Mouse (Mus musculus): ENCODE measurements around the gene Rasal3.
A peak's percentile ranks its signal among the peaks of the same experiment; 100 is the strongest.

The Rasal3 gene

DNA sequence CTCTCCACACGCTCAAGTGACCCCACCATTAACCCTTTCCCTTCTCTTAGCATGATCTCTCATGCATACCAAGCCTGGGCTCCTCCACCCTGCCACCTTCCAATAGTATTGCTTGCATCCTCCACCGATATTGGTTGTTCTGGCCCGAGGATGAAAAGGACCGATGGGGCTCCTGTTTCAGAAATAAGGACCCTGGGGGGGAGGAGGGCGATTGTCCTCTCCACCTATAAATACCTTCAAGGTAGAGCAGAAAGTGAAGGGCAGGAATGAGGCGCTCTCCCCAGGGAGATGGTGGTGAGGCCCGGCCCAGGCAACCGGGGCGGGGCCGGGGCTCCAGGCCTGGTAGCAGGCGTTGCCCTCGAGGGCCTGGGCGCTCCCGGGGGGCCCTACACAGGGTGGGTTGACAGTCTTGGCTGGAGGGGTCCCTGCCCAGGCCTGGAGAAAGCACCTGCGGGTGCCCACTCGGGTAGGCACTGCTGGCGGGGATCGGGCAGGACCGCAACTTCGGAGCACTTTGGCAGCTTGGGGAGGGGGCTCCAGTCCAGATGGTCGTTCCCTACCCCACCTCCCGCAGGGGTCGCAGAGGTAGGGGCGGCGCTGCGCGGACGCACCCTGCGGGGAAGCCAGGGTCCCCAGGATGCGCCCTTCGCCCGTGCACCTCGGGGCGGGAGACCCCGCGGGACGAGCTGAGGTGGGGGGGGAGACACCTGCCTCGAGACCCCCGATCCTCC lies 14.8 kb downstream of the Rasal3 start:
- DNase-seq (ENCODE audit: low read depth) = no peak

GRCm38 (mm10) chr17:32387986-32388369 lies 15.4 kb downstream of the Rasal3 start:
- no peak for DNase-seq (ENCODE audit: low read depth)

- peak; percentile 73 for DNase-seq (ENCODE audit: low read depth)
Measured at GRCm38 (mm10) chr17:32386659-32387432, 16.5 kb downstream of the Rasal3 start.

DNA sequence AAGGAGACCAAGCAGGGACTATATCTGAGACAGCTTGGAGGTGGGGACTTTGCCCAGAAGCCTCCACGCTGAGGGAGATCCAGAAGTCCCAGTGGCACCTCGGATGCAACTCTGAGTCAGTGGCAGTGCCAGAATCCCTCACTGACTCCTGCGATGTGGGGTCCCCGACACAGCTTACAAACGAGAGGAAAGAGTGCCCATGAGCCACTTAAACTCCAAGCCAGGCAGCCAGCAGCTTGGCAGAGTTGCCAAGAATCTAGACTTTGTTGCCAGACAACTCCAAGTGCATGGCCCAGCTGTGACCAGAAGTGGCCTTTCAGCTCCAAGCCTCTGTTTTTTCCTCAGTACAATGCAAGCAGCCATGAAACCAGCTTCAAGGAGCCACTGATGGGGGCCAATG lies 19.7 kb downstream of the Rasal3 start:
- no peak for DNase-seq (ENCODE audit: low read depth)

DNA sequence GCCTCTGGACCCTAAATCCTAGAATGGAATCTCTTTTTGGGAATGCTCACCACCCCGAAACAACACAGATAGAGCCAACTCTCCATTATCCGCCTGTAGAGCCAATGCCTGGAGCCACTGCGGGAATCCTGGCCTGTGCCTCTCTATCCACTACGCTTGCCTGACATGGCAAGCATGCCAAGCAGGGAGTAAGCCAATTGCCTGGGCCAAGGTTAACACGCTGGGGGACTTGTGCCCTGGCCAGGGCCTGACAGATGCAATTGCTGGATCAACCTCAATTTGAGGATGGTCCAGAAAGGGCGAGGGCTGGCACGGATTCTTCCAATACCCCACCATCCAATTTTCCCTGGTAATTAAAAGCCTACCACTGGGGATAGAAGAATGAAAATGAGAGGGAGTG lies 20.8 kb downstream of the Rasal3 start:
- no peak for DNase-seq (ENCODE audit: low read depth)

DNA sequence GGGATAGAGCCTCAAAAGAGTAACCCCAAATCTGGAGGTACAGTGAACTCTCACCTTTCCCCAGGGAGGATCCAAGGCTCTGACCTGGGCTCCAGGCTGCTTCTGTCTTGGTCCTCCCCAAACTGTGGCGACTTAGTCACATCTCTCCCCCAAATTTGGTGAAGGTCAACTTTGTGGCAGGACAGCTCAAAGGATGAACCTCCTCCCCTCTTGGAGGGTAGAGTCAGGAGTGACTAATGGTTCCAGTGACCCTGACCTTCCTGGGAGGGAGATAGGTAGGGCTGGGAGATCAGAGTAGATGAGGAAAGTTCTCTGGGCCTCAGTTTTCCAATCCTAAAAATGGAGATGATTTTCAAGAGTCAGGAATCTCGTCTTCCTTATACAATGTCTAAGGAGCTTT lies 24.6 kb downstream of the Rasal3 start:
- DNase-seq (ENCODE audit: low read depth) = no peak

DNA sequence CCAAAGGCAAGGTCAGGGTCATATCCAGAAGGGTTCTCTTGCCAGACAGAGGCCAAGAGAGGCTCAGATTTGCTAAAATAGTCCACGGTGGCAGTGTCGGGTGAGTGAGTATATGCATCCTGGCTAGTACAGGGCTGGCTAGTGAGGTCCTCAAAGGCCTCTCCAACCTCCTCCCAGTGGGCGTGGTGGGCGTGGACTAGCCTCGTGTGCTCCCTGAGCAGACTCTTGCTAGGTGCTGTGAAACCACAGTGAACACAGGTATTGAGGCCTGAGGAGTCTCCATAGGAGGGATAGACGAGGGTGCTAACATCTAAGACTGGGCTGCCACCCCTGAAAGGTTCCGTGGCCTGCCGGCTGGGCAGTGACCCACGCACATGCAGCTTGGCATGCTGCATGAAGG lies 26.2 kb downstream of the Rasal3 start:
- no peak for DNase-seq (ENCODE audit: low read depth)

- no peak for DNase-seq (ENCODE audit: low read depth)
Measured at GRCm38 (mm10) chr17:32376475-32376874, 26.9 kb downstream of the Rasal3 start.

- no peak for DNase-seq (ENCODE audit: low read depth)
Measured at GRCm38 (mm10) chr17:32368991-32369578, 34.3 kb downstream of the Rasal3 start.

GRCm38 (mm10) chr17:32367706-32368105 lies 35.7 kb downstream of the Rasal3 start:
- DNase-seq (ENCODE audit: low read depth) = no peak

GRCm38 (mm10) chr17:32365296-32365695 lies 38.1 kb downstream of the Rasal3 start:
- no peak for DNase-seq (ENCODE audit: low read depth)

- DNase-seq (ENCODE audit: low read depth) = peak; percentile 40
Measured at GRCm38 (mm10) chr17:32364850-32365249, 38.5 kb downstream of the Rasal3 start.

- DNase-seq (ENCODE audit: low read depth) = peak; percentile 78
Measured at GRCm38 (mm10) chr17:32364331-32364730, 39.1 kb downstream of the Rasal3 start.

- DNase-seq (ENCODE audit: low read depth) = peak; percentile 24
Measured at GRCm38 (mm10) chr17:32363821-32364301, 39.5 kb downstream of the Rasal3 start.

GRCm38 (mm10) chr17:32362686-32363085 lies 40.7 kb downstream of the Rasal3 start:
- no peak for DNase-seq (ENCODE audit: low read depth)

- no peak for DNase-seq (ENCODE audit: low read depth)
Measured at GRCm38 (mm10) chr17:32359928-32360327, 43.5 kb downstream of the Rasal3 start.

GRCm38 (mm10) chr17:32358943-32359340 lies 44.4 kb downstream of the Rasal3 start:
- DNase-seq (ENCODE audit: low read depth) = no peak

DNA sequence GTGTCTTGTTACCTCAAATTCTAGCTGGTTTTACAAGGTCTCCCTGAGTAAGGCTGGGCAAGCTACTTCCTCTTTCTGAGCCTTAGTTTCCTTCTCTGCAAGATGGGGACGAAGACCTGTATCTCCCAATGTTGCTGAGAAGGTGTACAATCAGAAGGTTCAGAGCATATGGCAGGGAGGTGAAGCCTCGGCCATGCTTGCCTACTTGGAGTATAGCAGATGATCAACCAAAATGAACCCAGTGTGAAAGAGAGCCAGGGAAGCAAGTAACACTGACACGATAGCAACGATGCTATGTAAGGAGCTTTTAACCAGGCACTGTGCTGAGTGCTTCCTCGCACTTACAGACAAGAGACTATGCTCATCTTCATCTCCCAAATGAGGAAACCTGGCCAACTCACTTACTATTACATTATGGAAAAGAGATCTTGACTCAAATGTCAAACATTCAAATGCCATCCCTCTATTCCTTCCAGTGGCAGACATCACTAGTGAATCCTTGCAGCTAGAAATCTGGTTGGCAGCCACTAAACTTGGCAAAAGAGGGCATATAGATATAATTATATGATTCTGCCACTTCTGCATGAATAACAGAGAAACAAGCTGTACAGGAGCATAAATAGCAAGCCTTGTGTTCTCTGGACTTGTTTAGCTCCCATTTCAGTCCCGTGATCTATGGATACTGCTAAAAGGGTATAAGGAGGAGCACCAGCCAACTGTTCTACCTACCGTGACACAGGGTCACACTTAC lies 45.0 kb downstream of the Rasal3 start:
- no peak for DNase-seq (ENCODE audit: low read depth)

GRCm38 (mm10) chr17:32356766-32357760 lies 46.3 kb downstream of the Rasal3 start:
- no peak for DNase-seq (ENCODE audit: low read depth)

DNA sequence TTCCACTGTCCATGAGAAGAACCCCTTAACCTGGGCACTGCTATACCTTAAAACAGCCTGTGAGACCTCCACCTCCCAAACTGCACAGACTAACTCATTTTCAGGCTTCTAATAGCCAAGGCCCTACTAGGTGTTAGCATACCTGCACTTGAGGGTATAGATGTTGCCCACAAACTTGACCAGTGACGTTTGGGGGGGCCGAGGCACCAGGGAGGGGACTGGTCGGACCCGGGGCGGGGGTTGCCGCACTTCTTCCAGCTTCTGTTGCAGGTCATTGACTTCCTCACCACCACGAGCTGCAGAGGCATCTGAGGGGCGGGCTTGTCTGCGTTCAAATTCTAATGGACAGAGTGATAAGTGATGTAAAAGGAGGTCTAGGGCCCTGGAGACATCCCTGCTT lies 47.1 kb downstream of the Rasal3 start:
- DNase-seq (ENCODE audit: low read depth) = no peak

GRCm38 (mm10) chr17:32355031-32355430 lies 48.4 kb downstream of the Rasal3 start:
- DNase-seq (ENCODE audit: low read depth) = no peak
